Mouse (Mus musculus): ENCODE results near the gene Ccdc141. TPM values are rescaled to one million over a fixed set of nuclear protein-coding genes. Genes with fewer than 3 reads are reported as not detected.

Gene Ccdc141
- polyA plus RNA-seq, 1 experiment from 2014 or later = 234 TPM

GRCm38 (mm10) chr2:77091749-77092148 is 78.7 kb downstream of the Ccdc141 start:
- no peak overlapping the region for H3K4me3 ChIP-seq (ENCODE audit: low read depth, low read length)
- WGBS (ENCODE audit: insufficient replicate concordance) = 85% methylated on average over 4 of the region's 4 CpGs
- ATAC-seq (replicated peaks; ENCODE audit: insufficient number of reproducible peaks, low FRiP score, low TSS enrichment) = no peak
- no peak overlapping the region for H3K4me2 ChIP-seq
- peaks cover 2% of the 10 kb centered on the region; the same call in 1 of the 2 replicates for H3K36me3 ChIP-seq (ENCODE audit: control insufficient read depth, insufficient read depth, low read length)
- no peaks in the 10 kb centered on the region for H3K4me1 ChIP-seq (ENCODE audit: control insufficient read depth, insufficient read depth, low read length)
- no peak overlapping the region for H3K27ac ChIP-seq (ENCODE audit: low read depth, low read length)
- no peaks in the 10 kb centered on the region for H3K27me3 ChIP-seq (ENCODE audit: control insufficient read depth, insufficient read depth, low read length)
- no peaks in the 10 kb centered on the region for H3K9me3 ChIP-seq (replicated peaks; ENCODE audit: control insufficient read depth, low read length)
- no peak overlapping the region for H3K9ac ChIP-seq (ENCODE audit: low read depth, low read length)

GRCm38 (mm10) chr2:77085313-77085712 is 85.1 kb downstream of the Ccdc141 start:
- no peaks in the 10 kb centered on the region for H3K4me1 ChIP-seq (ENCODE audit: control insufficient read depth, insufficient read depth, low read length)
- no peak for ATAC-seq (replicated peaks; ENCODE audit: insufficient number of reproducible peaks, low FRiP score, low TSS enrichment)
- H3K27ac ChIP-seq (ENCODE audit: low read depth, low read length) = 0 out of 2 replicates have a peak overlapping the region, but pooled peaks have one; percentile 10

DNA sequence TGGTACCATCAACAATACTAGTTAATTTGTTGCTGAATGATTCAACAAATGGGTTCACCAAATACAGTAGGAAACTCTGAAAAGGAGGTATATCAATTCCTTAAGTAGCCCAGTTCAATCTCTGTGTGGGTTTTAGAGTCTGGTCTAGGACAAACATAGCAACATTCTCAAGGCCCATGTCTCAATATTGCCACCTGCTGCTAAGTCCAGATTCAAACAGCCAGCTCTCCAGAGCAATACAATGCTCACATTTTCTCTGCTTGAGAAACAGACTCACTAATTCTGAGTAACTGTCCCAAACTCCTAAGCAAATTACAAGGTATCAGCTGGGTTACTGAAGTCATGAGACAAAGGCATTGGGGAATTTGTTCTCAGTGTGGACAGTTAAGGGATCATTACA is 85.8 kb downstream of the Ccdc141 start:
- ATAC-seq (replicated peaks; ENCODE audit: insufficient number of reproducible peaks, low FRiP score, low TSS enrichment) = no peak
- H3K36me3 ChIP-seq (ENCODE audit: control insufficient read depth, insufficient read depth, low read length) = no peaks in the 10 kb centered on the region
- H3K27ac ChIP-seq (ENCODE audit: low read depth, low read length) = no peak overlapping the region
- no peaks in the 10 kb centered on the region for H3K4me1 ChIP-seq (ENCODE audit: control insufficient read depth, insufficient read depth, low read length)
- no peak overlapping the region for H3K9ac ChIP-seq (ENCODE audit: low read depth, low read length)
- H3K4me2 ChIP-seq = no peak overlapping the region
- no peaks in the 10 kb centered on the region for H3K27me3 ChIP-seq (ENCODE audit: control insufficient read depth, insufficient read depth, low read length)
- H3K9me3 ChIP-seq (replicated peaks; ENCODE audit: control insufficient read depth, low read length) = no peaks in the 10 kb centered on the region
- H3K4me3 ChIP-seq (ENCODE audit: low read depth, low read length) = no peak overlapping the region

More at GRCm38 (mm10) chr2:77085313-77085712, 85.1 kb downstream of the Ccdc141 start:
- Histone ChIP-seq H3K4me3 (ENCODE audit: low read depth, low read length) (no peak overlapping the region), H3K27me3 (ENCODE audit: control insufficient read depth, insufficient read depth, low read length) (no peaks in the 10 kb centered on the region), H3K4me2 (no peak overlapping the region), H3K36me3 (ENCODE audit: control insufficient read depth, insufficient read depth, low read length) (no peaks in the 10 kb centered on the region), H3K9ac (ENCODE audit: low read depth, low read length) (no peak overlapping the region), H3K9me3 (replicated peaks; ENCODE audit: control insufficient read depth, low read length) (no peaks in the 10 kb centered on the region)

DNA sequence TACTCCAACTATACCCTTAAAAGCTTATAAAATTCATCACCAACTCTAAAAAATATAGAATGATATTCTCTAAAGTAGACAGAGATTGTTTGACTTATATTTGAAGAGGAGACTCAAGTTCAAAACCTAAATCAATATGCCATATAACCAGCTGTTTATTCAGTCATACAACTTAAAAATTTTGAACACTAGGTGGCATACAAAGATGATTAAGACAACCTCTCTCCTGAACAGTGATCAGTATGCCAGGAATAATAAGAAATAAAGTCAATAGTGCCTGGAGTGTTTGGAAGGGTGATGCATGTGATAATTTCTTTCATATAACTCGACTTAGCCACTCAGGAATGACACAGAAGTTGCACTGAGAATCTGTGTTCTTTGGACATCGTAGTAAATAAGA is 89.3 kb downstream of the Ccdc141 start:
- no peaks in the 10 kb centered on the region for H3K4me1 ChIP-seq (ENCODE audit: control insufficient read depth, insufficient read depth, low read length)
- no peaks in the 10 kb centered on the region for H3K27me3 ChIP-seq (ENCODE audit: control insufficient read depth, insufficient read depth, low read length)
- 77% methylated on average over 2 of the region's 2 CpGs for WGBS (ENCODE audit: insufficient replicate concordance)
- H3K9ac ChIP-seq (ENCODE audit: low read depth, low read length) = no peak overlapping the region
- H3K27ac ChIP-seq (ENCODE audit: low read depth, low read length) = no peak overlapping the region
- no peak overlapping the region for H3K4me2 ChIP-seq
- ATAC-seq (replicated peaks; ENCODE audit: insufficient number of reproducible peaks, low FRiP score, low TSS enrichment) = no peak
- H3K36me3 ChIP-seq (ENCODE audit: control insufficient read depth, insufficient read depth, low read length) = no peaks in the 10 kb centered on the region; the same call in 1 of the 2 replicates
- H3K9me3 ChIP-seq (replicated peaks; ENCODE audit: control insufficient read depth, low read length) = no peaks in the 10 kb centered on the region
- no peak overlapping the region for H3K4me3 ChIP-seq (ENCODE audit: low read depth, low read length)

- Histone ChIP-seq H3K27ac (ENCODE audit: low read depth, low read length) (no peak overlapping the region), H3K4me2 (no peak overlapping the region), H3K4me3 (ENCODE audit: low read depth, low read length) (no peak overlapping the region), H3K36me3 (ENCODE audit: control insufficient read depth, insufficient read depth, low read length) (no peaks in the 10 kb centered on the region; the same call in 1 of the 2 replicates), H3K27me3 (ENCODE audit: control insufficient read depth, insufficient read depth, low read length) (no peaks in the 10 kb centered on the region), H3K9me3 (replicated peaks; ENCODE audit: control insufficient read depth, low read length) (no peaks in the 10 kb centered on the region), H3K4me1 (ENCODE audit: control insufficient read depth, insufficient read depth, low read length) (no peaks in the 10 kb centered on the region), H3K9ac (ENCODE audit: low read depth, low read length) (no peak overlapping the region)
- ATAC-seq (replicated peaks; ENCODE audit: insufficient number of reproducible peaks, low FRiP score, low TSS enrichment) = no peak
- 85% methylated on average over 3 of the region's 3 CpGs for WGBS (ENCODE audit: insufficient replicate concordance)
These were observed 89.8 kb downstream of the Ccdc141 start for GRCm38 (mm10) chr2:77080657-77081056.

DNA sequence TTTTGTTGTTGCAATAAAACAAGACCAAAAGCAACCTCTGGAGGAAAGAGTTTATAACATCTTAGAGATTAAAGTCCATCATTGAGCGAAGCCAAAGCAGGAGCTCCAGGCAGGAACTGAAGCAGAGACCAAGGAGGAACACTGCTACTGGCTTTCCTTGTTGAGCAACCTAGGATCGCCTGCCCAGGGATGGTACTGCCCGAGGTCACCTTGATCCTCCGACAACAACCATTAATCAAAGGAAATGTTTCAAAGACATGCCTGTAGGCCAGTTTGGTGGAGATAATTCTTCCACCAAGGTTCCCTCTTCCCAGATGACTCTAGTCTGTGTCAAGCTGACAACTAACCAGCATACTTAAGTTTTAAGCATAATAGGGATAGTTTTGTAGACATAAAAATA is 91.7 kb downstream of the Ccdc141 start:
- Histone ChIP-seq H3K9me3 (replicated peaks; ENCODE audit: control insufficient read depth, low read length) (no peaks in the 10 kb centered on the region), H3K36me3 (ENCODE audit: control insufficient read depth, insufficient read depth, low read length) (no peaks in the 10 kb centered on the region; the same call in 1 of the 2 replicates), H3K9ac (ENCODE audit: low read depth, low read length) (no peak overlapping the region), H3K4me2 (no peak overlapping the region), H3K27me3 (ENCODE audit: control insufficient read depth, insufficient read depth, low read length) (no peaks in the 10 kb centered on the region), H3K27ac (ENCODE audit: low read depth, low read length) (no peak overlapping the region), H3K4me1 (ENCODE audit: control insufficient read depth, insufficient read depth, low read length) (no peaks in the 10 kb centered on the region), H3K4me3 (ENCODE audit: low read depth, low read length) (no peak overlapping the region)
- ATAC-seq (replicated peaks; ENCODE audit: insufficient number of reproducible peaks, low FRiP score, low TSS enrichment) = no peak
- WGBS (ENCODE audit: insufficient replicate concordance) = 85% methylated on average over 4 of the region's 4 CpGs

DNA sequence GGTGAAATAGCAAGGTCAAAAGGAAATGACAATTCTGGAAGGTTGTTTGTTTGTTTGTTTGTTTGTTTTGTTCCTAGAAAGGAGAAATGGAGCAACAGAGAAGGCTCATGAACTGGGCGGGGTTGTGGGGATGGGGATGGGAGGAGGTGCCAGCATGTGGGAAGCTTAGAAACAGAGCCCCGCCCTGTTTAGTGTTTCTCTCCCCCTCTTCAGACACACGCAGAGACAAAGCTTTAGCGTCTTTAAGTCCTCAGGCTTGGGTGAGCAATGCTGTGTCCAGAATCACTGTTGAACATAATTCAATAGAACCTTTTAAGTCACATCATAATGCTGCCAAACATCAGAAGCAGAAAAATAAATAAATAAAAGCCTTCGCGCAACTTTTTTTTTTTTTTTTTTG is 96.1 kb downstream of the Ccdc141 start:
- ATAC-seq (replicated peaks; ENCODE audit: insufficient number of reproducible peaks, low FRiP score, low TSS enrichment) = no peak
- H3K9me3 ChIP-seq (replicated peaks; ENCODE audit: control insufficient read depth, low read length) = no peaks in the 10 kb centered on the region
- H3K36me3 ChIP-seq (ENCODE audit: control insufficient read depth, insufficient read depth, low read length) = no peaks in the 10 kb centered on the region; the same call in 1 of the 2 replicates
- H3K27me3 ChIP-seq (ENCODE audit: control insufficient read depth, insufficient read depth, low read length) = no peaks in the 10 kb centered on the region
- WGBS (ENCODE audit: insufficient replicate concordance) = 61% methylated on average over 6 of the region's 6 CpGs
- no peak overlapping the region for H3K27ac ChIP-seq (ENCODE audit: low read depth, low read length)
- no peak overlapping the region for H3K4me2 ChIP-seq
- no peak overlapping the region for H3K9ac ChIP-seq (ENCODE audit: low read depth, low read length)
- no peaks in the 10 kb centered on the region for H3K4me1 ChIP-seq (ENCODE audit: control insufficient read depth, insufficient read depth, low read length)
- H3K4me3 ChIP-seq (ENCODE audit: low read depth, low read length) = no peak overlapping the region

DNA sequence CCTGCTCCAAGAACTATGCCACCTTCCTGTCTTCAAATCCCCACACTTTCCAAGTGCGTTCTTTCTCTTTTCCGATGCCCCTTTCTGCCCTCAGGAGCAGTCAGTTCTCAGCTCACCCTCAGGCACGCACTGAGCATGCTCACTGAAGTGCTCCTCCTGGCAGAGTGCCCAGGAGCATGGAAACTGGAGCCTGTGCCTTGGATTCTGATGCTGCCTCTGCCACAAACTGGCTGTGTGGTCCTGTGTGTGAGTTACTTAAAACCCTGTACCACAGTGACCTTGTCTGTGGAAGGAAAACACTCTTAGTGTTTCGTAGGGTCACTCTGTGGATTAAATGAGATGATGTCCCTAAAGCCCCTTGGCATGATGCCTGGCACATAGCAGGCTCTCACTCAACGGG is 96.5 kb downstream of the Ccdc141 start:
- WGBS (ENCODE audit: insufficient replicate concordance) = 77% methylated on average over 5 of the region's 5 CpGs
- Histone ChIP-seq H3K9me3 (replicated peaks; ENCODE audit: control insufficient read depth, low read length) (no peaks in the 10 kb centered on the region), H3K36me3 (ENCODE audit: control insufficient read depth, insufficient read depth, low read length) (no peaks in the 10 kb centered on the region; the same call in 1 of the 2 replicates), H3K4me1 (ENCODE audit: control insufficient read depth, insufficient read depth, low read length) (no peaks in the 10 kb centered on the region), H3K27me3 (ENCODE audit: control insufficient read depth, insufficient read depth, low read length) (no peaks in the 10 kb centered on the region), H3K4me3 (ENCODE audit: low read depth, low read length) (no peak overlapping the region), H3K27ac (ENCODE audit: low read depth, low read length) (no peak overlapping the region), H3K9ac (ENCODE audit: low read depth, low read length) (no peak overlapping the region), H3K4me2 (no peak overlapping the region)
- no peak; the same call in 1 of the 2 replicates for ATAC-seq (replicated peaks; ENCODE audit: insufficient number of reproducible peaks, low FRiP score, low TSS enrichment)

DNA sequence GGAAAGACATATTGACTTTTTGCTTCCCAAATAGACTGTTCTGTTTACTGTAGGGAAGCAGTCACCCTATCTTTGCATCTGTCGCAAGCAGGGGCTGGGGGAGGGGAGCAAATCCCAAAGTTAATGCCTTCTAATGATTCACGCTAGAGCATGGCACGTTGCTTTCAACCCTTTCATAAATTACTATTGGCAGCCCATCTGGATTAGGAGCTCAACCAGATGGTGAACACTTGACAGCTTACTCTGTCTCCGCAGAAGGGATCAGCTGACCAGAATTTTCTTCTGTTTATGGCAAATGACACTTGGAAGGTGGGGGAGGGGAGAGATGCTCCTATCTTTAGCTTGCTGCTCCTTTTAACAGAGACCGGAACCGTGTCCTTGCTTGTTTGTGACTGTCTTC is 105.1 kb downstream of the Ccdc141 start:
- no peaks in the 10 kb centered on the region for H3K9me3 ChIP-seq (replicated peaks; ENCODE audit: control insufficient read depth, low read length)
- no peak for ATAC-seq (replicated peaks; ENCODE audit: insufficient number of reproducible peaks, low FRiP score, low TSS enrichment)
- H3K27ac ChIP-seq (ENCODE audit: low read depth, low read length) = no peak overlapping the region
- H3K9ac ChIP-seq (ENCODE audit: low read depth, low read length) = no peak overlapping the region
- 48% methylated on average over 6 of the region's 6 CpGs for WGBS (ENCODE audit: insufficient replicate concordance)
- H3K4me3 ChIP-seq (ENCODE audit: low read depth, low read length) = no peak overlapping the region
- no peaks in the 10 kb centered on the region for H3K4me1 ChIP-seq (ENCODE audit: control insufficient read depth, insufficient read depth, low read length)
- H3K36me3 ChIP-seq (ENCODE audit: control insufficient read depth, insufficient read depth, low read length) = no peaks in the 10 kb centered on the region; the same call in 1 of the 2 replicates
- H3K4me2 ChIP-seq = no peak overlapping the region
- no peaks in the 10 kb centered on the region for H3K27me3 ChIP-seq (ENCODE audit: control insufficient read depth, insufficient read depth, low read length)

Measured in heart, embryonic 11.5 days (tissue).